Mouse (Mus musculus): ENCODE data around the gene Adh5. TPM values are rescaled to one million over a fixed set of nuclear protein-coding genes. Genes with fewer than 3 reads are reported as not detected.
A peak's percentile ranks its signal among the peaks of the same experiment; 100 is the strongest.

Gene Adh5
- total and polyA plus RNA-seq, 2 experiments from 2014 or later = 93.2 to 163 TPM

- Histone ChIP-seq H3K9ac (replicated peaks; ENCODE audit: low read length, poor library complexity, severe bottlenecking) (no peak overlapping the region), H3K4me3 (ENCODE audit: low read depth, low read length) (no peak overlapping the region), H3K27me3 (ENCODE audit: insufficient read depth, low read length) (no peaks in the 10 kb centered on the region), H3K36me3 (ENCODE audit: insufficient read depth, low read length) (peaks cover 7% of the 10 kb centered on the region), H3K9me3 (ENCODE audit: low read length) (no peaks in the 10 kb centered on the region), H3K4me2 (ENCODE audit: low read depth, low read length, poor library complexity, severe bottlenecking) (no peak overlapping the region), H3K4me1 (ENCODE audit: insufficient read depth, low read length) (no peaks in the 10 kb centered on the region), H3K27ac (ENCODE audit: low read depth, low read length) (no peak overlapping the region)
- no peak for DNase-seq (ENCODE audit: low spot score)
- TF ChIP-seq CTCF (IDR thresholded peaks at IDR 0.05) = no peak
- WGBS = 63% methylated on average over 14 of the region's 14 CpGs
- ATAC-seq (ENCODE audit: low FRiP score) = no peak
These were observed 38.8 kb downstream of the Adh5 start for GRCm38 (mm10) chr3:138481526-138482284.

DNA sequence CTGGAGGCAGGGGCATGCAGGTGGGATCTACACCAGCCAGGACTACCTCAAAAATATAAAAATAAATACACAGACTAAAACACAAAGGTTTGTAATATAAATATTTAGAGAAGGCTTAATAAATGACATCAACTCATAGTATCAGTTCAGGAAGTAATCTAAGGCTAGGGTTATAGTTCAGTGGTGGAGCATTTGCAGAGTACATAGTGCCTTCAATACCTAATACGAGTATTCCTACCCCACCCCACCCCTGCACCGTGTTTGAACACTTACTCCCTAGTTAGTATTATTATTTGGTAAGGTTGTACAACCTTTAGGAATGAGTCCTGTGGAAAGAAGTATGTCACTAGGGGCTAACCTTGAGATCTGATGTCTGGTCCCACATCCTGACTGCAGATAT lies 40.3 kb downstream of the Adh5 start:
- no peak overlapping the region for H3K9ac ChIP-seq (replicated peaks; ENCODE audit: low read length, poor library complexity, severe bottlenecking)
- ATAC-seq (ENCODE audit: low FRiP score) (no peak), DNase-seq (ENCODE audit: low spot score) (no peak)
- H3K27me3 ChIP-seq (ENCODE audit: insufficient read depth, low read length) = no peaks in the 10 kb centered on the region
- H3K9me3 ChIP-seq (ENCODE audit: low read length) = no peaks in the 10 kb centered on the region
- 95% methylated on average over 2 of the region's 2 CpGs for WGBS
- H3K4me1 ChIP-seq (ENCODE audit: insufficient read depth, low read length) = no peaks in the 10 kb centered on the region; the same call in 1 of the 2 replicates
- H3K36me3 ChIP-seq (ENCODE audit: insufficient read depth, low read length) = peaks cover 7% of the 10 kb centered on the region
- H3K27ac ChIP-seq (ENCODE audit: low read depth, low read length) = no peak overlapping the region
- no peak overlapping the region for H3K4me3 ChIP-seq (ENCODE audit: low read depth, low read length)
- no peak overlapping the region for H3K4me2 ChIP-seq (ENCODE audit: low read depth, low read length, poor library complexity, severe bottlenecking)
- no peak for TF ChIP-seq CTCF (IDR thresholded peaks at IDR 0.05)

DNA sequence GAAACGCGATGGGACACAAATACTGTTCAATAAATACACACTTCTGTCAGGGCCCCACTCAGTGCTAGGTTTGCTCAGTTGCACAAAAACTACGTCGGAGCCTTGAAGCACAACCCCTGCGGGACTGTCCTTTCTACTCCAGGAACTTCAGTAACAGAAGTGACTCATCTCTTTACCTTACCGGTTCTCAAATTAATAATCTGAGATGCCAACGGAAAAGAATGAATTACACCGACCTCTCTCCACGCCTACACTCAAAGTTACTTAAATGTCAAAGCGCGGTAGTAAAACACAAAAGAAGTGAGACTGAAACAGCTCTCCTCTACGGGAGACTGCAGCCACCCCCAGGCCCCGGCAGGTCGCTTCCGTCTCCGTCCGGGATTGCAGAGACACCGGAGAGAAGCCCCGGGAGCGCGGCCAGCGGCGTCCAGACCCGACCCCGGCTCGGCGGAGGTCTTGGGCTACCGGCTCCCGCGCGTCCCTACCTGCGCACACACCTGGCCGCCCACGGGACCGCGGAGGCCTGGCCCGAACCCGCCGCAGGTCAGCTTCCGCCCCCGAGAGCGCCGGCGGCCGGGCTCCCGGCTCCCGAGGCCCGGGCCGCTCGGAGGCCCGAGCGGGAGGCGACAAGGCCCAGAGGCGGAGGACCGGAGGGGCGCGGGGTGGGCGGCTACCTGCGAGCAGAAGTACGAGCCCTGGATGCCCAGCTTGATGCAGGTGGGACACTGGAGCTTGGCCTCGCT lies 45.9 kb downstream of the Adh5 start:
- Histone ChIP-seq H3K4me3 (ENCODE audit: low read depth, low read length) (peak overlapping the region; percentile 93), H3K4me1 (ENCODE audit: insufficient read depth, low read length) (no peaks in the 10 kb centered on the region; the same call in 1 of the 2 replicates), H3K9ac (replicated peaks; ENCODE audit: low read length, poor library complexity, severe bottlenecking) (peak overlapping the region; percentile 86), H3K36me3 (ENCODE audit: insufficient read depth, low read length) (no peaks in the 10 kb centered on the region), H3K27ac (ENCODE audit: low read depth, low read length) (peak overlapping the region; percentile 57), H3K4me2 (ENCODE audit: low read depth, low read length, poor library complexity, severe bottlenecking) (peak overlapping the region; percentile 79), H3K9me3 (ENCODE audit: low read length) (no peaks in the 10 kb centered on the region), H3K27me3 (ENCODE audit: insufficient read depth, low read length) (no peaks in the 10 kb centered on the region)
- no peak for DNase-seq (ENCODE audit: low spot score)
- under 1% methylated on average over 50 of the region's 61 CpGs for WGBS
- TF ChIP-seq CTCF (IDR thresholded peaks at IDR 0.05) = no peak
- no peak for ATAC-seq (ENCODE audit: low FRiP score)

GRCm38 (mm10) chr3:138489327-138490033 lies 46.6 kb downstream of the Adh5 start, which contains the start of gene Metap1:
Metap1 (minus strand) TSS chr3:138489515.
- Histone ChIP-seq H3K4me3 (ENCODE audit: low read depth, low read length) (peak within 1 kb of the TSS; percentile 93), H3K36me3 (ENCODE audit: insufficient read depth, low read length) (no peaks in the 10 kb centered on the region), H3K27me3 (ENCODE audit: insufficient read depth, low read length) (no peaks in the 10 kb centered on the region), H3K9me3 (ENCODE audit: low read length) (no peaks in the 10 kb centered on the region), H3K4me2 (ENCODE audit: low read depth, low read length, poor library complexity, severe bottlenecking) (peak within 1 kb of the TSS; percentile 79), H3K9ac (replicated peaks; ENCODE audit: low read length, poor library complexity, severe bottlenecking) (peak within 1 kb of the TSS; percentile 86), H3K27ac (ENCODE audit: low read depth, low read length) (peak within 1 kb of the TSS; percentile 57), H3K4me1 (ENCODE audit: insufficient read depth, low read length) (no peaks in the 10 kb centered on the region; the same call in 1 of the 2 replicates)
- ATAC-seq (ENCODE audit: low FRiP score) (peak; percentile 97), DNase-seq (ENCODE audit: low spot score) (peak; percentile 96)
- WGBS = 2% methylated on average over 41 of the region's 65 CpGs
- TF ChIP-seq CTCF (IDR thresholded peaks at IDR 0.05) = peak; percentile 20; the same call in 1 of the 2 replicates

DNA sequence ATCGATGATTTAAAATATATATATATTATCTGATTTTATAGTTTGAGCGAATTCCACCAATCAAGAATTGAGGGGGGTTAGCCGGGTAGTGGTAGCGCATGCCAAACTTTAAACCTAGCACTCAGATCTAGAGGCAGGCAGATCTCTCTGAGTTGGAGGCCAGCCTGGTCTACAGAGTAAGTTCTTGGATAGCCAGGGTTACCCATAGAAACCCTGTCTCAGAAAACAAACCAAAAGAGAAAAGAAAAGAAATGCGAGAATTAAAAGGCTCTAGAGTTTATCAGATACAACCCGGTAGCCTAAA lies 47.1 kb downstream of the Adh5 start:
- H3K4me3 ChIP-seq (ENCODE audit: low read depth, low read length) = peak overlapping the region; percentile 93
- no peaks in the 10 kb centered on the region for H3K36me3 ChIP-seq (ENCODE audit: insufficient read depth, low read length)
- H3K4me1 ChIP-seq (ENCODE audit: insufficient read depth, low read length) = no peaks in the 10 kb centered on the region; the same call in 1 of the 2 replicates
- no peaks in the 10 kb centered on the region for H3K27me3 ChIP-seq (ENCODE audit: insufficient read depth, low read length)
- no peaks in the 10 kb centered on the region for H3K9me3 ChIP-seq (ENCODE audit: low read length)
- no peak for TF ChIP-seq CTCF (IDR thresholded peaks at IDR 0.05)
- peak overlapping the region; percentile 79 for H3K4me2 ChIP-seq (ENCODE audit: low read depth, low read length, poor library complexity, severe bottlenecking)
- H3K9ac ChIP-seq (replicated peaks; ENCODE audit: low read length, poor library complexity, severe bottlenecking) = peak overlapping the region; percentile 86; the same call in 1 of the 2 replicates
- no peak overlapping the region for H3K27ac ChIP-seq (ENCODE audit: low read depth, low read length)
- peak; percentile 17; the same call in 1 of the 2 replicates for ATAC-seq (ENCODE audit: low FRiP score)
- WGBS = 28% methylated on average over 6 of the region's 6 CpGs
- no peak for DNase-seq (ENCODE audit: low spot score)
